14 mouse cellular contexts compared by ENCODE assay signal in genomic region chr6:101289428-101289827, GRCm38 (mm10).
DNase-seq lines count a peak whose midpoint lies in the region; ATAC-seq and TF ChIP-seq lines count a peak whose summit lies in the region.
"Had no signal": no experiment of that assay in that cellular context is flagged by ENCODE, and none has a peak within 500 bp of the region (broad histone marks: within the 10 kb centered on the region; RNA-seq: fewer than 3 reads in every experiment).

No protein-coding gene starts in this region.

- H3K79me2 ChIP-seq in MEL (ENCODE audit: control insufficient read depth, insufficient read depth, low read length, poor library complexity): no peaks in the 10 kb centered on the region

- peaks cover 0 to 69% of the 10 kb centered on the region in 2 experiments; a peak in 2 of 4 replicates for H3K36me3 ChIP-seq in MEL (ENCODE audit: control insufficient read depth in 1 of 2, insufficient read depth in 2 of 2, low read length in 2 of 2)
- H3K36me3 ChIP-seq in embryonic facial prominence, embryonic 14.5 days (ENCODE audit: control insufficient read depth, insufficient read depth, low read length): no peaks in the 10 kb centered on the region
- H3K36me3 ChIP-seq in limb, embryonic 15.5 days: no peaks in the 10 kb centered on the region
- H3K36me3 ChIP-seq in liver, embryonic 12.5 days: no peaks in the 10 kb centered on the region
- H3K36me3 ChIP-seq in hindbrain, embryonic 12.5 days: no peaks in the 10 kb centered on the region
- H3K36me3 ChIP-seq: heart, embryonic 13.5 days; hindbrain, embryonic 15.5 days; liver, embryonic 13.5 days had no signal

- H3K9ac ChIP-seq in MEL (ENCODE audit: control insufficient read depth, low read depth, low read length, poor library complexity, severe bottlenecking): no peak overlapping the region; the same call in 1 of the 2 replicates
- H3K9ac ChIP-seq in embryonic facial prominence, embryonic 14.5 days (ENCODE audit: low read depth, low read length): no peak overlapping the region
- H3K9ac ChIP-seq in limb, embryonic 15.5 days: no peak overlapping the region
- no peak overlapping the region for H3K9ac ChIP-seq in liver, embryonic 12.5 days
- no peak overlapping the region for H3K9ac ChIP-seq in hindbrain, embryonic 12.5 days
- H3K9ac ChIP-seq: heart, embryonic 13.5 days; hindbrain, embryonic 15.5 days; liver, embryonic 13.5 days had no signal

- TF ChIP-seq EP300 in MEL (IDR thresholded peaks at IDR 0.05; ENCODE audit: low read depth in 1 of 2, low read length in 2 of 2): no peak

- TF ChIP-seq RAD21 in MEL (IDR thresholded peaks at IDR 0.05; ENCODE audit: low read depth, low read length): no peak

- no peak for DNase-seq in gastrocnemius, adult 2 months
- no peak for DNase-seq in gastrocnemius, postnatal 36 days
- no peak for DNase-seq in MEL (ENCODE audit: low read depth, low spot score)
- DNase-seq in embryonic facial prominence, embryonic 14.5 days (ENCODE audit: low spot score): no peak
- DNase-seq in cerebellum, postnatal 36 days: no peak
- DNase-seq: kidney, adult 2 months; liver, embryonic 13.5 days; lung, postnatal 4 days; midbrain, embryonic 14.5 days had no signal

- 47% methylated on average over 4 of the region's 4 CpGs for WGBS in embryonic facial prominence, embryonic 14.5 days
- 33% methylated on average over 4 of the region's 4 CpGs for WGBS in limb, embryonic 15.5 days
- 52% methylated on average over 4 of the region's 4 CpGs for WGBS in liver, embryonic 12.5 days (ENCODE audit: insufficient replicate concordance)
- 84% methylated on average over 4 of the region's 4 CpGs for WGBS in hindbrain, embryonic 12.5 days

- H3K27me3 ChIP-seq in MEL (ENCODE audit: control insufficient read depth in 1 of 2, insufficient read depth in 2 of 2, low read length in 2 of 2): no peaks in the 10 kb centered on the region
- no peaks in the 10 kb centered on the region for H3K27me3 ChIP-seq in embryonic facial prominence, embryonic 14.5 days (replicated peaks; ENCODE audit: control insufficient read depth, insufficient read depth, low read length)
- H3K27me3 ChIP-seq in limb, embryonic 15.5 days: no peaks in the 10 kb centered on the region
- H3K27me3 ChIP-seq in liver, embryonic 12.5 days (replicated peaks): no peaks in the 10 kb centered on the region
- H3K27me3 ChIP-seq in hindbrain, embryonic 12.5 days: no peaks in the 10 kb centered on the region
- H3K27me3 ChIP-seq: heart, embryonic 13.5 days; hindbrain, embryonic 15.5 days; liver, embryonic 13.5 days had no signal

- TF ChIP-seq POLR2A in MEL (IDR thresholded peaks at IDR 0.05; ENCODE audit: control insufficient read depth in 1 of 2, insufficient read depth in 1 of 2, low read depth in 1 of 2, low read length in 2 of 2, poor library complexity in 1 of 2): no peak

- peak overlapping the region; percentile 20; the same call in 1 of the 2 replicates for H3K27ac ChIP-seq in gastrocnemius, adult 2 months
- H3K27ac ChIP-seq in MEL (ENCODE audit: control insufficient read depth, low read depth, low read length): peak overlapping the region; percentile 68; the same call in 1 of the 2 replicates
- peak overlapping the region; percentile 45 for H3K27ac ChIP-seq in embryonic facial prominence, embryonic 14.5 days (replicated peaks; ENCODE audit: low read depth, low read length)
- H3K27ac ChIP-seq in limb, embryonic 15.5 days: peak overlapping the region; percentile 69
- H3K27ac ChIP-seq in liver, embryonic 12.5 days: no peak overlapping the region
- no peak overlapping the region for H3K27ac ChIP-seq in hindbrain, embryonic 12.5 days
- H3K27ac ChIP-seq: heart, embryonic 13.5 days; hindbrain, embryonic 15.5 days; liver, embryonic 13.5 days had no signal

- H3K4me2 ChIP-seq in embryonic facial prominence, embryonic 14.5 days (ENCODE audit: low read depth, low read length): no peak overlapping the region
- H3K4me2 ChIP-seq in limb, embryonic 15.5 days: peak overlapping the region; percentile 14; the same call in 1 of the 2 replicates
- H3K4me2 ChIP-seq in liver, embryonic 12.5 days: no peak overlapping the region
- no peak overlapping the region for H3K4me2 ChIP-seq in hindbrain, embryonic 12.5 days (replicated peaks)
- H3K4me2 ChIP-seq: heart, embryonic 13.5 days; hindbrain, embryonic 15.5 days; liver, embryonic 13.5 days had no signal

- no peak overlapping the region for H3K4me3 ChIP-seq in gastrocnemius, adult 2 months
- no peak overlapping the region for H3K4me3 ChIP-seq in MEL (ENCODE audit: control insufficient read depth in 1 of 2, insufficient read depth in 1 of 2, low read depth in 2 of 2, low read length in 2 of 2)
- no peak overlapping the region for H3K4me3 ChIP-seq in embryonic facial prominence, embryonic 14.5 days (ENCODE audit: low read depth, low read length)
- no peak overlapping the region for H3K4me3 ChIP-seq in limb, embryonic 15.5 days
- H3K4me3 ChIP-seq in liver, embryonic 12.5 days: no peak overlapping the region
- no peak overlapping the region for H3K4me3 ChIP-seq in hindbrain, embryonic 12.5 days
- H3K4me3 ChIP-seq: heart, embryonic 13.5 days; hindbrain, embryonic 15.5 days; liver, embryonic 13.5 days had no signal

- intact Hi-C loops in gastrocnemius, adult 2 months (cut with DNase I): no loop called here
- intact Hi-C loops in gastrocnemius, postnatal 36 days (cut with DNase I): no loop called here

- ATAC-seq in embryonic facial prominence, embryonic 14.5 days (ENCODE audit: low read depth): no peak
- ATAC-seq in limb, embryonic 15.5 days (ENCODE audit: insufficient number of reproducible peaks, low FRiP score, low TSS enrichment, low read depth): 0 out of 2 replicates have a peak, but pooled peaks have one; percentile 31
- ATAC-seq in liver, embryonic 12.5 days: no peak
- ATAC-seq in hindbrain, embryonic 12.5 days (ENCODE audit: low FRiP score): no peak

- no peak for TF ChIP-seq CTCF in gastrocnemius, adult 2 months (IDR thresholded peaks at IDR 0.05)
- no peak for TF ChIP-seq CTCF in MEL (IDR thresholded peaks at IDR 0.05 in 2 of 3, conservative IDR thresholded peaks at IDR 0.05 in 1 of 3; ENCODE audit: control insufficient read depth in 1 of 3, insufficient read depth in 1 of 3, low read depth in 2 of 3, low read length in 3 of 3, poor library complexity in 1 of 3, severe bottlenecking in 1 of 3)

- H3K9me3 ChIP-seq in MEL (replicated peaks; ENCODE audit: insufficient read depth, low read length): no peaks in the 10 kb centered on the region
- H3K9me3 ChIP-seq in embryonic facial prominence, embryonic 14.5 days (ENCODE audit: control insufficient read depth, low read length): no peaks in the 10 kb centered on the region
- H3K9me3 ChIP-seq in limb, embryonic 15.5 days: no peaks in the 10 kb centered on the region
- H3K9me3 ChIP-seq in liver, embryonic 12.5 days (replicated peaks): no peaks in the 10 kb centered on the region
- H3K9me3 ChIP-seq in hindbrain, embryonic 12.5 days (replicated peaks): no peaks in the 10 kb centered on the region
- H3K9me3 ChIP-seq: heart, embryonic 13.5 days; hindbrain, embryonic 15.5 days; liver, embryonic 13.5 days had no signal

- peaks cover 31 to 66% of the 10 kb centered on the region in 2 experiments for H3K4me1 ChIP-seq in MEL (ENCODE audit: control insufficient read depth in 1 of 2, insufficient read depth in 2 of 2, low read length in 2 of 2)
- peaks cover 58% of the 10 kb centered on the region for H3K4me1 ChIP-seq in embryonic facial prominence, embryonic 14.5 days (ENCODE audit: control insufficient read depth, insufficient read depth, low read length)
- H3K4me1 ChIP-seq in limb, embryonic 15.5 days: peaks cover 45% of the 10 kb centered on the region
- H3K4me1 ChIP-seq in liver, embryonic 12.5 days: peaks cover 7% of the 10 kb centered on the region; the same call in 1 of the 2 replicates
- H3K4me1 ChIP-seq in hindbrain, embryonic 12.5 days: peaks cover 11% of the 10 kb centered on the region; the same call in 1 of the 2 replicates
- H3K4me1 ChIP-seq: hindbrain, embryonic 15.5 days had no signal

TF ChIP-seq in MEL, 35 proteins besides CTCF, POLR2A, EP300 and RAD21:
- TF ChIP-seq POLR2AphosphoS5 (IDR thresholded peaks at IDR 0.05; ENCODE audit: borderline replicate concordance, low read depth, low read length): no peak
- no peak for TF ChIP-seq CHD1 (IDR thresholded peaks at IDR 0.05; ENCODE audit: low read depth, low read length)
- TF ChIP-seq GATA1 (IDR thresholded peaks at IDR 0.05; ENCODE audit: low read depth, low read length): no peak
- no peak for TF ChIP-seq ELF1 (IDR thresholded peaks at IDR 0.05; ENCODE audit: low read depth, low read length)
- no peak for TF ChIP-seq GABPA (IDR thresholded peaks at IDR 0.05; ENCODE audit: low read depth, low read length)
- no peak for TF ChIP-seq SIN3A (IDR thresholded peaks at IDR 0.05; ENCODE audit: low read length)
- TF ChIP-seq POLR2AphosphoS2 (IDR thresholded peaks at IDR 0.05; ENCODE audit: low read length): no peak
- no peak for TF ChIP-seq MYC (IDR thresholded peaks at IDR 0.05; ENCODE audit: low read depth, low read length)
- TF ChIP-seq BHLHE40 (IDR thresholded peaks at IDR 0.05; ENCODE audit: borderline replicate concordance, low read depth, low read length): no peak
- no peak for TF ChIP-seq ZMIZ1 (IDR thresholded peaks at IDR 0.05; ENCODE audit: low read depth, low read length)

Comparison
In these comparisons a context has a peak if more than half of its experiments do, and no peak if none do; other contexts are left out.
1. H3K27ac ChIP-seq: peak in gastrocnemius, adult 2 months (single experiment), MEL (single experiment), embryonic facial prominence, embryonic 14.5 days (single experiment) and limb, embryonic 15.5 days (single experiment); none in liver, embryonic 12.5 days (single experiment) and hindbrain, embryonic 12.5 days (single experiment).